Mouse (Mus musculus) lung, adult 2 months (tissue): Measurements from ENCODE around the gene Gstt1. TPM values are rescaled to one million over a fixed set of nuclear protein-coding genes. Genes with fewer than 3 reads are reported as not detected.
"Not testable (repeated sequence)": the region's sequence is repeated elsewhere in the genome, so short reads cannot be mapped to it uniquely, and the experiment has no call there.

Experiments used
- DNase-seq: peaks from one replicate; pipeline ENCODE4 v3.0.0; 2022
- H3K4me1 ChIP-seq: fragments of 200-500 bp; 2 replicates; pipeline ENCODE4 v1.6.1; 2011; ENCODE audit warnings: low read length; ENCODE audit not compliant: control insufficient read depth, insufficient read depth
- H3K4me3 ChIP-seq: fragments of 200-500 bp; replicated peaks from 2 replicates; pipeline ENCODE3; 2011; ENCODE audit warnings: low read depth, mild to moderate bottlenecking, control low read depth, low read length; ENCODE audit errors: extremely low read depth
- CTCF ChIP-seq: fragments of 200-500 bp; IDR thresholded peaks from 2 replicates; pipeline ENCODE4 v1.5.1; 2011; ENCODE audit warnings: mild to moderate bottlenecking, low read length, control low read depth; ENCODE audit not compliant: insufficient read depth
- POLR2A ChIP-seq: fragments of 200-500 bp; IDR thresholded peaks from 2 replicates; pipeline ENCODE4 v1.6.1; 2011; ENCODE audit warnings: low read depth, mild to moderate bottlenecking, control low read depth, low read length, borderline replicate concordance; ENCODE audit errors: extremely low read depth
- WGBS: fragments of 180-500 bp; shearing (Covaris S2); methylation state at CpG from one replicate; pipeline ENCODE4 v1.1.7; 2018; 5-methylcytosine and 5-hydroxymethylcytosine counted together
- polyA plus RNA-seq: library from polyadenylated mRNA; depleted of rRNA; stranded (reverse); fragments of >200 nt; gene quantifications from 2 replicates; pipeline ENCODE4 v1.2.3, GENCODE M21; 2012; rRNA removed

Gene Gstt1
- 163 and 178 TPM in 2 replicates for polyA plus RNA-seq

DNA sequence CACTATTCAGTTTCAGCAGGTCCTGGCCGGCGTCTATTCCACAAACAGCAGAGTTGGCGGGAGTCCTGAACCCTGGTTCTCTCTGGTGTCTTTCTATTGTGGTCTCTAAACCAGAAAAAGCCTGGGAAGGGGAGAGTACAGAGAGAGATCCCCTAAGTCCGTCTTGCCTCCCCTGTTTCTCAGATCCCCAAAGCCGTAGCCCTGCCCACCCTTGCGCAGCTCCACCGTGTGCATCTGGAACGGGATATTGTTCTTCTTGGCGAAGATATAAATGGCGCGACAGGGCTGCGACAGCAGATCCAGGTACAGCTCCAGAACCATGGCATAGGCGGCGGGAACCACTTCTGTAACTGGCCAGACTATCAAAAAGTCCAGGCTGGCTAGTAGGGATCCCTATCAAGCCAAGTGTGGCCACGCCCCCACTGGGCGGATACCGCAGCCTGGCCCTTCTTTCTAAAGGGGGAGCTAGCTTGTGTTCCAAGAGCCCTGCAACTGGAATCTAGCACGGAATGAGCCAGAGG lies at the start of gene Gstt1:
Gene Gstt1, minus strand, starts transcription at position 409 of the 521 bp plus-strand sequence.
- Histone ChIP-seq H3K4me1 (peaks cover 8% of the 10 kb centered on the region), H3K4me3 (peak within 1 kb of the TSS; percentile 82)
- WGBS, result 1% methylated on average over 18 of the region's 18 CpGs
- no peak for TF ChIP-seq CTCF
- peak; percentile 58; the same call in 1 of the 2 replicates for TF ChIP-seq POLR2A
- peak; percentile 77 for DNase-seq

DNA sequence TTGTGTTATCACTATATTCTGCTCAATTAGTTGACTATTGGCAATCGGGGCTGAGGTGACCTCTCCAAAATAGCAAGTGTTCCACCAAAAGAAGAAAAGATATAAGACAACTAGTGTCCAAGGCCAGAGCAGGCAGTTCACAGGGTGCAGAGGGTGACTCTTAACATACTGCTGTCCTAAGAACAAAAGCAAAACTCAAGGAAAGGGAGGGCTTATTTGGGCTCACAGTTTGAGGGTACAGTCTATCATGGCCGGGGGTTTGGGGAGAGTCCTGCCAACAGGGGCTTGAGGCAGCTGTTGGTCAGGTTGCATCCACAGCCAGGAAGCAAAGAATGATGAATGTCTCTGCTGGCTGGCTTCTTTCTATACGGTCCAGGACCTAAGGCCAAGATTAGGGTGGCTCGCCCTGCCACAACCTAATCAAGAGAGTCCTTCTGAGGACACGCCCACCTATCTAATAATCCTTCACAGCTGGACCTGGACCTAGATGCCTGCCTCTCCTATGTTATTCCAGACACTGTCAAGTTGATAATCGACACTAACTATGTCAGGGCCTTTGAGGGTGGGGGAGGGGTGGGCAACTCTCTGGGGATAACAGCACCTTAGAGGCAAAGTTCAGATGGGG lies 47.0 kb upstream of the Gstt1 start:
- Histone ChIP-seq H3K4me3 (no peak overlapping the region), H3K4me1 (no peaks in the 10 kb centered on the region)
- no peak for TF ChIP-seq POLR2A
- TF ChIP-seq CTCF, result no peak
- DNase-seq, result no peak
- WGBS, result 68% methylated on average over 6 of the region's 6 CpGs

DNA sequence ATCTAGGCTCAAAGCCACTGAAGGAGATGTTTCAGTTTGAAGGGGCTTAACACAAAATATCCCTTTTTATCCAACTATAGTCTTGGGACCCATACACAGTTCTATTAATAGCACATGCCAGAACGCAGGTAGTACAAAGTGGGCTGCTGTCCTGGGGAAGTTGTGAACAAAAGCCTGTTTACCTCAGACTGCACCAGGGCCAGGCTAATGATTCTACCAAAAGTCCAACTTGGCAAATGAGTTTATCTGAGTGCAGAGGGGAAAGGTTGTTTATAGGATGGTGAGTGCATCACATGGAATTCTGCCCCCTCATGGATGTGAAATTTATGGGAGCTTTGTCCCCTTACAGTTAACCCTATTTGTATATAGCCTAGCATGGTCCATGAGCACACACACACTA lies 46.4 kb upstream of the Gstt1 start:
- H3K4me1 ChIP-seq, result no peaks in the 10 kb centered on the region
- TF ChIP-seq POLR2A, result no peak
- no peak for TF ChIP-seq CTCF
- 47% methylated on average over 1 of the region's 1 CpGs for WGBS
- no peak overlapping the region for H3K4me3 ChIP-seq
- no peak for DNase-seq

GRCm38 (mm10) chr10:75843898-75844297 lies 45.5 kb upstream of the Gstt1 start:
- not testable (repeated sequence) for H3K4me3 ChIP-seq, H3K4me1 ChIP-seq, DNase-seq
- 74% methylated on average over 6 of the region's 6 CpGs for WGBS

GRCm38 (mm10) chr10:75839092-75839491 lies 40.7 kb upstream of the Gstt1 start:
- TF ChIP-seq POLR2A (no peak), CTCF (no peak)
- WGBS, result 80% methylated on average over 10 of the region's 10 CpGs
- no peak overlapping the region for H3K4me3 ChIP-seq
- DNase-seq, result no peak
- peaks cover 4% of the 10 kb centered on the region for H3K4me1 ChIP-seq

GRCm38 (mm10) chr10:75837248-75837759 lies 38.9 kb upstream of the Gstt1 start, which contains the start of gene Gstt2:
Gene Gstt2, minus strand, starts transcription at chr10:75837424.
- WGBS, result under 1% methylated on average over 21 of the region's 21 CpGs
- peak; percentile 90 for DNase-seq

GRCm38 (mm10) chr10:75835761-75836531 lies 37.6 kb upstream of the Gstt1 start:
- WGBS, result 11% methylated on average over 10 of the region's 10 CpGs
- Histone ChIP-seq H3K4me1 (peaks cover 4% of the 10 kb centered on the region), H3K4me3 (peak overlapping the region; percentile 26)
- no peak for TF ChIP-seq CTCF
- no peak for TF ChIP-seq POLR2A
- peak; percentile 19 for DNase-seq

More at GRCm38 (mm10) chr10:75837248-75837759, 38.9 kb upstream of the Gstt1 start, which contains the start of gene Gstt2:
- peak within 1 kb of the TSS; percentile 80 for H3K4me3 ChIP-seq
- peak; percentile 22; the same call in 1 of the 2 replicates for TF ChIP-seq CTCF
- peak; percentile 64; the same call in 1 of the 2 replicates for TF ChIP-seq POLR2A
- H3K4me1 ChIP-seq, result peaks cover 4% of the 10 kb centered on the region

GRCm38 (mm10) chr10:75835307-75835706 lies 36.9 kb upstream of the Gstt1 start:
- TF ChIP-seq CTCF (no peak), POLR2A (peak; percentile 46; the same call in 1 of the 2 replicates)

GRCm38 (mm10) chr10:75834721-75835120 lies 36.3 kb upstream of the Gstt1 start:
- DNase-seq, result no peak
- Histone ChIP-seq H3K4me1 (peaks cover 4% of the 10 kb centered on the region), H3K4me3 (peak overlapping the region; percentile 69)
- 11% methylated on average over 9 of the region's 9 CpGs for WGBS
- TF ChIP-seq CTCF, result no peak
- no peak for TF ChIP-seq POLR2A

More at GRCm38 (mm10) chr10:75835307-75835706, 36.9 kb upstream of the Gstt1 start:
- peaks cover 4% of the 10 kb centered on the region for H3K4me1 ChIP-seq
- DNase-seq, result peak; percentile 61
- 3% methylated on average over 10 of the region's 10 CpGs for WGBS
- peak overlapping the region; percentile 56 for H3K4me3 ChIP-seq

DNA sequence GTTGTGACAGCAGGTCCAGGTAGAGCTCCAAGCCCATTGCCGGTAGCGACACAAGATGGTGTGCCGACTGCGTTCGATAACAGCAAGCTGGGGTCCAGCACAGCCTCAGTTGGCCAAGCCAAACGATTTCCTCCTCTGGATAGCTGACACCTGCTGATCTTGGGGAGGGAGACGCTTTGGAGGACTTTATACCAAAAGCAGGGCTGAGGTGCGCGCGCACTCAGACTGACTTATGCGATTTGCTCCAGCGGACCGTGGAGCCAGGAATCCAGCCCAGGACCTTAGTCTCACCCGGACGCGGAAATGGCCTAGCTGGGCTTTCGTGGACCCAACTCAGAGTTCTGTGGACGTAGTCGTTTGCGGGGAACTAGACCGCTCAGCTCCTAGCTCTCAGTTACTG lies 35.9 kb upstream of the Gstt1 start:
- under 1% methylated on average over 21 of the region's 21 CpGs for WGBS
- peak; percentile 82 for DNase-seq
- peak overlapping the region; percentile 69 for H3K4me3 ChIP-seq
- peaks cover 4% of the 10 kb centered on the region for H3K4me1 ChIP-seq
- peak; percentile 80 for TF ChIP-seq POLR2A
- TF ChIP-seq CTCF, result no peak
